Mouse (Mus musculus) bone marrow macrophage, adult 2 months (primary cell): ENCODE measurements around the gene Scpep1. TPM values are rescaled to one million over a fixed set of nuclear protein-coding genes. Genes with fewer than 3 reads are reported as not detected.

Source experiments
- H3K27ac ChIP-seq: 2 replicates; pipeline ENCODE4 v1.5.1; 2012; ENCODE audit warnings: low read depth, low read length; ENCODE audit not compliant: insufficient read depth
- H3K4me1 ChIP-seq: 2 replicates; pipeline ENCODE4 v1.6.1; 2012; ENCODE audit warnings: low read length; ENCODE audit not compliant: control insufficient read depth, insufficient read depth
- H3K4me3 ChIP-seq: 2 replicates; pipeline ENCODE4 v1.5.1; 2012; ENCODE audit warnings: mild to moderate bottlenecking, low read length, moderate library complexity; ENCODE audit not compliant: insufficient read depth
- CTCF ChIP-seq: IDR thresholded peaks from 2 replicates; pipeline ENCODE4 v1.5.1; 2012; ENCODE audit warnings: low read depth, mild to moderate bottlenecking, low read length, moderate library complexity
- POLR2A ChIP-seq: IDR thresholded peaks from 2 replicates; pipeline ENCODE4 v1.6.1; 2012; ENCODE audit warnings: mild to moderate bottlenecking, low read depth, low read length, borderline replicate concordance
- polyA plus RNA-seq: library from polyadenylated mRNA; stranded (reverse); fragments of >200 nt; gene quantifications from 2 replicates; pipeline ENCODE4 v1.2.4, GENCODE M21; 2012; ENCODE audit not compliant: missing spikeins, insufficient read depth, insufficient read length

Scpep1 gene
- polyA plus RNA-seq, 1 experiment: 279 TPM

DNA sequence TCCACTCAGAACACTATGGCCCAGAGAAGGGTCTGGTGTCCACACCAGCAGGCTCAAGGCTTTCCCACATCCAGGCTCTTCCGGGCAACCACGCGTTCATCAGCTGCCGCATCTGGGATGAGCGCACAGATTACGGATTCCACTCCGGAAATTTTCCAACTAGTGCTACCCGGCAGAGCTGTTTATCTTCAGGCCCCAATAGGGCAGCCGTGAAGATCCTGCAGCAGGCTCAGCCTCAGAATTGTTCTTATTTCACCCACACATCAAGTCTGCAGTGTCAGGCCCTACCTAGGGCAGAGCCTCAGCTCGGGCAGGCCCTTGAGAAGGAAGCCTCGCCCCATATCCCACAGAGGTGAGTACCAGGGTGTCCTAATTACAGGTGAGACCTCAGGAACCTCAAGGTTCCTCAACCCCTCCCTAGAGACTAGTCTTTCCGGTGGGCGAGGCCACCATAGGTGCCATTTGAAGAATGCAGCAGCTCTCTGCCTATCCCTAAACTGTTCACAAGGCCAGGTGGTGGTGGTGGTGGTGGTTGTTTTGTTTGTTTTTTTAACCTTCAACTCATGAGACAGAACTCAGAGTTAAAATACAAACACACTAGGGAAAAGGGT is 4.5 kb downstream of the Scpep1 start:
- Histone ChIP-seq H3K27ac (peak overlapping the region; percentile 66), H3K4me1 (peaks cover 49% of the 10 kb centered on the region), H3K4me3 (0 out of 2 replicates have a peak overlapping the region, but pooled peaks have one; percentile 1)
- TF ChIP-seq POLR2A: no peak
- TF ChIP-seq CTCF: no peak

DNA sequence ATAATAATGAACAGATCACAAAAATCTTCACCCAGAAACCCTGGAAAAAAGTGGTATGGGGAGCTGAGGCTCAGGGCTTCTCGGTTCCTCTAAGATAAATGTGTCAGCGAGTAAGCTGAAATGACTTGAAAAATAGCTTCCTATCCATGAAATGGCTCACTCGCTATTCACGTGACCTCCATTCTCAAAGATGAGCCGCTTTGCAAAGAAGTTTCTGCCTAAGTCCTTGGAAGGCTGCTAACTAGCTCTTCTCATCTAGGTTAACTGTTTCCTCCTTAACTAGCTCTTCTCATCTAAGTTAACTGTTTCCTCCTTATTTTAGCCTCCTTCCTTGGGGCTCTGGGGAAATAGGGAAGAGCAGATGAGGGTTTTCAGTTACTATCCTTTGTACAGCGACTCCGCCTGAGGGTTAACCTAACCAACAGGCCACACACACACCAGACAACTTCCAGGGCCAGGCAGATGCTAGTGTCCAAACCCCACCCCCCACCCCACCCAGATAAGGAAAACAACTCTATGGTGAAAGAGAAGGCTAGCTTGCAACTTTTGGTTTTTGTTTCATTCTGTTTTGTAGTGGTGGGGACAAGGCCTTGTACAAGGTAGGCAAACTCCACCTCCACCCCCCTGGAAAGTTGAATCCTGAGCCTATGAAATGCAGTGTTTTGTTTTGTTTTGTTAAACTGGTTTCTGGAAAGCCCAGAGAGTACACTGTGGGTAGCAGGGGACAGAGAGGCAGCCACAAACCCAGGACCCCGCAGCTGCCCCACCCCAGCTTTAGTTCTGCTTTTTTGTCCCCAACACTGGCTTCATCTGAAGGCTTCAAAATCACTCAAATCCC is 5.2 kb downstream of the Scpep1 start:
- Histone ChIP-seq H3K4me3 (0 out of 2 replicates have a peak overlapping the region, but pooled peaks have one; percentile 1), H3K4me1 (peaks cover 46% of the 10 kb centered on the region), H3K27ac (peak overlapping the region; percentile 66)
- TF ChIP-seq CTCF (no peak), POLR2A (no peak)

DNA sequence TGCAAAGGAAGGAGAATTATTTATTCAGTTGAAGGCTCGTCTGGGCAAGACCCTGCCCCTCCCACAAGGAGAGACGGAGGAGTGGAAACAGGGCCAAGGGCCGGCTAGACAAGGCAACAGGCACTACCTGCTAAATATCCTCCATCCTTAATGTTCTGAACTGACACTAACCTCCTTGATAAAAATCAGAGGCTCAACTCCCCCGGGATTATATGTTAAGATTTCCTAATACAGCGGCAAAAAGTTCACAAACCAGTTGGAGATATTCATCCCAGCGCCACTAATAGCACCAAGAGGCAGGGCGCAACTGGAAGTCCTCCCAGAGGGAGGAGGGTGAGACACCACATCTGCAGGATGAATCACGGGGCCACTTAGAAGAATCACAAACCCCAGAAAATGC is 6.4 kb downstream of the Scpep1 start:
- Histone ChIP-seq H3K27ac (no peak overlapping the region), H3K4me1 (peaks cover 46% of the 10 kb centered on the region)
- TF ChIP-seq CTCF: no peak
- no peak for TF ChIP-seq POLR2A

DNA sequence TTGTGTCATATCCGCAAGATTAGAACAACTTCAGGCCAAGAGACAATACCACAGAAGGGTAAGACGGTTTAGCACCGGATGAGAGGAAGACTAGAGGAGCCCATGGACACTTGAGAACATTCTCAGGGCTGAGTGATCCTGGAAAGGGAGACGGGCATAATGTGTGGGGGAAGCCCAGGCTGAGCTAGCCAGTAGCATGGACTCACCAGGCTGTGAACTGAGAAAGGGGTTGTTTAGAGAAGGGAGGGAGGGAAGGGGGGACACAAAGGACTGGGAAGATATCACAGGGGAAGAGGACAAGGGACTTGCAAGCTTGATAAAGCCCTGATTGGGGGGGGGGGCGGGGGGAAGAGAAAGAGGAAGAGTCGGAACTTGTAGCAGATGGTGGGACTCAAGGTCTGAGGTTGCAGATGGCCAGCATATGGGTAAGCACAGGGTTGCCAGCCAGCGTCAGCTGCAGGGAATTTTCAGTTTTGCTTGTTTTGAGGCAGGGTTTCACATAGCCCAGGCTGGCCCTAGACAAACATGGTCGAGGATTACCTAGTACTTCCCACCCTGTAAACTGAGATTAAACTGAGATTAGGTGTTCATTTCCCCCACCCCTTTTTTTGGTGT is 9.2 kb downstream of the Scpep1 start:
- peaks cover 25% of the 10 kb centered on the region for H3K4me1 ChIP-seq
- no peak overlapping the region for H3K4me3 ChIP-seq
- H3K27ac ChIP-seq: peak overlapping the region; percentile 22; the same call in 1 of the 2 replicates
- TF ChIP-seq POLR2A (no peak), CTCF (no peak)

More for the DNA sequence above, 6.4 kb downstream of the Scpep1 start:
- no peak overlapping the region for H3K4me3 ChIP-seq

DNA sequence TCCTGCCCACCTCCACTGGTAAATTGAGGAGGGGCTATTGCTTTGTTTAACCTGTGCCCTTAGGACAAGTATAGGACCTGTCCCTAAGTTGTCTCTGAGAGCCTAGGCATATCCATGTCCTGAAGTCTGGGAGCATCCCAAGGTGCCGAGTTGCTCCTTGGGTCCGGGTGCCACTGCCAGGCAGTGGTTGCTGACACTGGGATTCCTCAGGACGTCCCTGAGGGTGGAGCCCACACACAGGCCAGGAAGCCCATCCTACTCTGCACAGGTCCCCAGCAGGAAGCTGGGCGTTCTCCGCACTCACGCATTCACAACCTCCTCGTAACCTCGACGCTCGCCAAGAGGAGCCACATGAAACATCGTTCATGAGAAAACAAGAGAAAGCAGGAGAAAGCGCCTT is 13.8 kb downstream of the Scpep1 start:
- H3K4me3 ChIP-seq: no peak overlapping the region
- H3K27ac ChIP-seq: no peak overlapping the region
- no peak for TF ChIP-seq CTCF
- no peak for TF ChIP-seq POLR2A
- H3K4me1 ChIP-seq: peaks cover 2% of the 10 kb centered on the region

DNA sequence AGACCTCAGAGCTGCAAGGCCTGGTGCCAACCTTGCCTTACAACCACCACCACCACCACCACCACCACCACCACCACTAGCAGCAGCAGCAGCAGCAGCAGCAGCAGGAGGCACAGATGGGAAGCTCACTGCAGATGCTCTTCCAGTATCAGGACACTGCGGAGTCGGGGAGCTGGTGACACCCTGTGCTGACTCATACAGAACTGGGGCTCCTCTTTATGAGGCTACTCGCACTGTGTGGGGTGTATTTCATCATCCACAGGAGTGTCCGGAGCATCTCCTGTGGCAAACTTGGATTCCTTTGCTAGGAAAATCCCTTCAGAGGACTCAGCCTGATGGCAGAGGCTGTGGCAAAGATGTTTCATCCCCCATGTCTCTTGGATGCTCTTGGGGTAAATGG is 15.6 kb downstream of the Scpep1 start:
- Histone ChIP-seq H3K4me3 (no peak overlapping the region), H3K27ac (no peak overlapping the region), H3K4me1 (no peaks in the 10 kb centered on the region)
- TF ChIP-seq CTCF: no peak
- TF ChIP-seq POLR2A: no peak

DNA sequence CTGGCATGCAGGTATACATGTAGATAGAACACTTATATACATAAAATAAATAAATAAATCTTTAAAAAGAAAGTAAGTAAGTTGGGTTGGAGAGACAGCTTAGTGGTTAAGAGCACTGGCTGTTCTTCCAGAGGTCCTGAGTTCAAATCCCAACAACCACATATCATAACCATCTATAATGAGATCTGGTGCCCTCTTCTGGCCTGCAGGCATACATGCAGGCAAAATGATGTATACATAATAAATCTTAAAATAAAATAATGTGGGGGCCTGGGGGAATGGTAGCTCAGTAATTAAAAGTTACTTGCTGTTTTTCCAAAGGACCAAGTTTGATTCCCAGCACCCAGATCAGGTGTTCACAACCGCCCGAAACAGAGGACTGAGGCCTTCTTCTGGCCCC is 16.5 kb downstream of the Scpep1 start:
- TF ChIP-seq CTCF (no peak), POLR2A (no peak)
- no peaks in the 10 kb centered on the region for H3K4me1 ChIP-seq
- H3K4me3 ChIP-seq: no peak overlapping the region
- no peak overlapping the region for H3K27ac ChIP-seq

DNA sequence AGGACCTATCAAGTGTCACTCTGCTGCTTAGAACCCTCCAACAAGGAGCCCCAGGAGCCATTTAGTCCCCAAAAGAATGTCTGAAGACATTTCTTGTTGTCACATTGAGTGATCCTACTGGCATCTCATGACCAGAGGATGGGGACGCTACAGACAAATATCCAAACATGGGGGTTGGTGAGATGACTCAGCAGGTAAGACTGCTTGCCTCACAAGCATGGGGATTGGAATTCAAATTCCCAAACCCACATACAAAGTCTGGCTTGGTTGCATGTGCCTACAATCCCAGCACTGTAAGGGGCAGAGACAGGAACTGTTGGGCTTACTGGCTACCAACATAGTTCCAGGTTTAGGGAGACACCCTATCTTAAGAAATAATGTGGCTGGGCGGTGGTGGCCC is 17.4 kb downstream of the Scpep1 start:
- Histone ChIP-seq H3K4me1 (no peaks in the 10 kb centered on the region), H3K4me3 (no peak overlapping the region), H3K27ac (no peak overlapping the region)
- TF ChIP-seq POLR2A (no peak), CTCF (no peak)

DNA sequence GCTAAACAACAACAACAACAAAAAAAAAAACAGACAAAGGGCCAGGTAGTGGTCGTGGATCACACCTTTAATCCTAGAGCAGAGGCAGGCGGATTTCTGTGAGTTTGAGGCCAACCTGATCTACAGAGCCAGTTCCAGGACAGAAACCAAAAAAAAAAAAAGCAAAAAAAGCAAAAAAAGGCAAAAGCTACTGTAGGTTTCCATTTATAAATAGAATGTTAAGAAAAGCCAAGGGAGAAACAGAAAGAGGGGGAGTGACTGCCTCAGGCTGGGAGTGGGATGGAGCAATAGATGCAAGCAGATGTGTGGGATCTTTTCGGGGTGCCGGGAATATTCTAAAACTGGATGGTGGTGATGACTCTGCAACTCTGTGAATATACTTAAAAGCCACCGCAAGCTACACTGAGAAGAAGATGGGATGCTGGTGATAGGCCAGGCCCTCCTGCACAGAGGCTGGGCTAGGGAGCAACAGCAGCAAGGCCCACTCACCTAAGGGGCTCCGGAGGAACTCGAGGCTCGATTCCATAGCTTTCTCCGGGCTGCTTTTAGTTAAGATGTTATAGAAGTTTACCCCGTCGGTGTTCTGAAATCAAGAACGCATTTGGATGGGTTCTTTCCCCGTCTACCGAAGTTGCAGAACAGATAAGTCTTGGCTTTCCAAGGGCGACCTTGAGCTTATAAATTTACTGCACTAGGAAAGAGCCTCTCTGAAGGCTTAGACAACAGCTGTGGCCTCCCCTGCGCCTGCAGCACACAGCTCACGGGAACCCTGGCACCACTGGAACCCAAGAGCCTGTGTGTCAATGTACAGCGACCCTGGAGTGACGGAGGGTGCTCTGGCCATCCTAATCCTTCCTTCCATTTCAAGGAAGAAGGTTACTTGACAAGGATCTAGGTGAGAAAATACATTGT is 20.9 kb downstream of the Scpep1 start:
- H3K27ac ChIP-seq: no peak overlapping the region
- TF ChIP-seq CTCF: no peak
- TF ChIP-seq POLR2A: no peak
- H3K4me1 ChIP-seq: no peaks in the 10 kb centered on the region
- H3K4me3 ChIP-seq: no peak overlapping the region
